Mouse (Mus musculus): ENCODE results near the gene Ezr. TPM values are rescaled to one million over a fixed set of nuclear protein-coding genes. Genes with fewer than 3 reads are reported as not detected.

The Ezr gene
- polyA plus RNA-seq, 1 experiment from 2014 or later: 43.1 TPM

DNA sequence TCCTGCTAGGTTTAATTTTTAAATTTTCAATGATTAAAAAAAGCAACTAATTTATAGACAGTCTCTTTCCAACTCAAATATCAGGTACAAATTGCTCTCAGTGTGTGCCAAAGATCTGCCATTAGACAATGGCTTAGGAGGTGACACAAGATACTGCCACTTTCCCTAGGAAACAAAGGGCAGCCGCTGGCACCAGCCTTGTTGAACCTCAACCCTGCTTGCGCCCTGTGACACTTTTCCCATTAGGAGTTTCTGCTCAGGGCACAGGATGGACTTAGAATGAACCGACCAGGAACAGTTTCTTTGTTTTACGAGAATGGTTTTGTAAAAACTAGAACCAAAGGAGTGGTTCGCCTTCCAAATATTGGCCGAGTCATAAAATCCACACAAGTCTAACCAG is 6.5 kb downstream of the Ezr start:
- ATAC-seq: no peak
- no peaks in the 10 kb centered on the region for H3K9me3 ChIP-seq
- peaks cover 28% of the 10 kb centered on the region for H3K27me3 ChIP-seq
- no peak overlapping the region for H3K27ac ChIP-seq
- no peak overlapping the region for H3K9ac ChIP-seq (replicated peaks)
- peaks cover 22% of the 10 kb centered on the region for H3K4me1 ChIP-seq (replicated peaks)
- WGBS: 69% methylated on average over 6 of the region's 6 CpGs
- H3K4me2 ChIP-seq (replicated peaks): no peak overlapping the region
- no peaks in the 10 kb centered on the region for H3K36me3 ChIP-seq
- no peak overlapping the region for H3K4me3 ChIP-seq (replicated peaks)

DNA sequence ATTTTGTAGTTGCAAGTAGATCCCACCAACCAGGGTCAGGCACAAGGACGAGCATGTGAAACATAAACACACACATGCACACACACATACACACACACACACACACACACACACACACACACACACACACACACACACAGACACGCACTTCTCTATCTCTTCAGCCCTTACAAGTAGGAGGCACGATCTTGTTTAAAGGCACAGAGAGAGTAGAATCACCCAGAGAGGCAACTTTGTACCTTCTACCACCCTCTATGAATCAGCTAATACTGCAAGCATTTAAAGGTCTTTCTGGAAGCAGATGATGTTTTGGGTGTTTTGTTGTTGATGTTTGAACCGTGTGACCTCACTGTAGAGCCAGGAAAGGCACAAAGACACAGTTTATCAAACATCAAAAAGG is 6.9 kb downstream of the Ezr start:
- peaks cover 23% of the 10 kb centered on the region for H3K27me3 ChIP-seq
- peaks cover 21% of the 10 kb centered on the region for H3K4me1 ChIP-seq (replicated peaks)
- H3K9ac ChIP-seq (replicated peaks): no peak overlapping the region
- H3K4me3 ChIP-seq (replicated peaks): no peak overlapping the region
- ATAC-seq: no peak
- 80% methylated on average over 4 of the region's 4 CpGs for WGBS
- no peaks in the 10 kb centered on the region for H3K36me3 ChIP-seq
- no peak overlapping the region for H3K27ac ChIP-seq
- H3K4me2 ChIP-seq (replicated peaks): no peak overlapping the region
- H3K9me3 ChIP-seq: no peaks in the 10 kb centered on the region

DNA sequence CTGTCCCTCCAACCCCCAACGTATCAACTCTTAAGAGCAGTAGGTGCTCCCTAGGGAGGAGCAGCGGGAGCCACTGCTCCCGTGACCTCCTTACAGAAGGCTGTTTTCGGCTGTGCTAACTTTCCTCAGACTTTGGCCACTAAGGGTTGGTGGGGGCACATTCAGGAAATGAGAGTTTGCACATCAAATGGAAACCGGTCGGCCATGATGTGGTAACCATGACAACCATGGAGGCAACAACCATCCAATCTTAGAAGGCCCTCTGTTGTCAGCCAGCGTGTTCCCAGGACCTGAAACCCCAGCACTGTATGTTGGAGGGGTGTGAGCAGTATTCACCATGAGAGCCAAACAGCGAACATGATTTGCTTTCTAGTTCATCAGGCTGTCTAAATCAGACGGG is 7.4 kb downstream of the Ezr start:
- no peak overlapping the region for H3K27ac ChIP-seq
- no peak overlapping the region for H3K4me3 ChIP-seq (replicated peaks)
- 57% methylated on average over 9 of the region's 9 CpGs for WGBS
- H3K9me3 ChIP-seq: no peaks in the 10 kb centered on the region
- H3K27me3 ChIP-seq: peaks cover 19% of the 10 kb centered on the region
- no peaks in the 10 kb centered on the region for H3K36me3 ChIP-seq
- no peak overlapping the region for H3K4me2 ChIP-seq (replicated peaks)
- no peak overlapping the region for H3K9ac ChIP-seq (replicated peaks)
- H3K4me1 ChIP-seq (replicated peaks): peaks cover 19% of the 10 kb centered on the region
- no peak for ATAC-seq

DNA sequence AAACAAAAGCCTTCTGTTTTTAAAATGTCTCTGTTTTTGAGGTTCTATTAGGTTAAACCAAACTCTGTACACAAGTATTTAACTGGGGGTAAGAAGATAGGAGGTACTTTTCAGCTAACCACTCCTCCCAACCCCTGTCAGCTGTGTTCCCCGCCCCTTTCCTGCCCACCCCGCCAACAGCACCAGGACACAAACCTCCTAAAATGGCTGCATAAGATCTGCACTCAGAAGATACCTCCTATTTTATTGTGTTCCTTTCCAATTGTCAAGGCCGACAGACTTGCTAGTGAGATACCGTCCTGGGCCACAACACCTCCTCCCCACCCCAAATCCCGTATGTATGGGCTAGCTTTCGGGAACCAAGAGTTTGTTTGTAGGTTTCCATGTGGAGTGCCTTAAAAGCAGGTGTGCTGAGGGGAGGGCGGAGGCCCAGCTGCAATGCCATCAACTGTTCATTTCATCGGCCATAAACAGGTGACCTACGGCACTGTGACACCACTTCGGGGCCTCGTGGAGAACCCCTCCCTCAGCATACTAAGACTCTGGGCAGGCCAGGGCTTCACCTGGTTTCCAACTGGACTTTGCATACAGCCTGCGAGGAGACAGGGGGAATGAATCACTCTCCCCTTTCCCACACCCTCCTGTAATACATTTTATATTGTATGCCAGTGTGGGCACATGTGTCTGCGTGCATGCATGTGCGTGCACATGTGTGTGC is 9.2 kb downstream of the Ezr start:
- Histone ChIP-seq H3K4me3 (replicated peaks) (no peak overlapping the region), H3K9ac (replicated peaks) (no peak overlapping the region), H3K36me3 (no peaks in the 10 kb centered on the region), H3K4me1 (replicated peaks) (peaks cover 2% of the 10 kb centered on the region), H3K4me2 (replicated peaks) (no peak overlapping the region), H3K9me3 (no peaks in the 10 kb centered on the region), H3K27ac (no peak overlapping the region), H3K27me3 (peaks cover under 1% of the 10 kb centered on the region; the same call in 1 of the 2 replicates)
- no peak for ATAC-seq
- WGBS: 89% methylated on average over 14 of the region's 14 CpGs

DNA sequence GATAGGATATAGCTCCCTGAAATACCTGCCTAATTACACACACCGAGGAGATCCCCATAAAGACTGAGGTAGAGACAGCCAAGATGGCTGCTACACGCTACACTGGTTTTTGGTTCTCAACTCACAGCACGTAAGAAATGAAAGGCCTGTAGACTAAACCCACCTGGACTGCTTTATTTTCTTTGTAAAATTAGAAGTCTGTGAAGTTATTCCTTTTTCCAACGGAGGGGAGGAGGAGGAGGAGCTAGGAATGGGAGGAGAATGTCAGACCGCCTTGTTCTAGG is 10.2 kb downstream of the Ezr start:
- Histone ChIP-seq H3K36me3 (no peaks in the 10 kb centered on the region), H3K4me3 (replicated peaks) (no peak overlapping the region), H3K4me2 (replicated peaks) (no peak overlapping the region), H3K27ac (no peak overlapping the region), H3K4me1 (replicated peaks) (no peaks in the 10 kb centered on the region; the same call in 1 of the 2 replicates), H3K9me3 (no peaks in the 10 kb centered on the region), H3K9ac (replicated peaks) (no peak overlapping the region), H3K27me3 (no peaks in the 10 kb centered on the region)
- WGBS: 83% methylated on average over 5 of the region's 5 CpGs
- ATAC-seq: no peak

DNA sequence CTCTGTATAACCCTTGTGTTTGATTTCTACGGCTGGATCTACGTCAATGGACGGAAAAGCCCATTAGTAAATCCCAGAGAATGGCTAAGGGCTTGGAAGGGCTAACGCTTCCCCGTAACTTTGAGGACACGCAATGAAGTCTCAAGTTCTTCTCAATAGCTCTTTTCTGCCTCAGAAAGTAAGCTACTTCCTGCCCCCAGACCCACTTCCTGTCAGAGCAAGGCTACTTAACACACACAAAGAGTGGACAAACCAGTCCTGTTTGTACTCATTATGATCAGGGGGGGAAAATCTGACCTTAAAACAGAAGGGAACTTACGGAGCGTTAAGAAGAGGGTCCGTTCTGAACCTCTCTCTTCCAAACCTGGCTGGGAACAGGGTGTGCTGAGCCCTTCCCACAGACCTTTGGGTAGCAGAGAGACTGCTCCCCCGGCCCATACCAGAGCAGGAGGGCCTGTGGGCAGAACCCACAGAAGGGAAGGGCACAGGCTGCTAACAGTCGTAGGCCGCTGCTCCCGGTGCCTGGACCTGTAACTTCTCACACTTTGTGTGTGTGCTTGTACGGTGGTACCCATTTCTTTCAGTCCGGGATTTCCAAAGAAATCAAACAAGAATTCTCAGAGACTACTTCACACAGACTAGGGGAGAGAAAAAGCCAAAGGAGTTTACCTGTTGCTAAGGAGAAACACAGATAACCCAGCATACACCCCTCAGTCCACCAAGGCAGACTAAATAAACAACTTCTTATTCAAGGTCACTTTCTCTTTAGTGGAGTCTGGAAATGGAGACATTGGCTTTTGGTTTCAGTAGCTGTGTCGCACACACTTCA is 10.7 kb downstream of the Ezr start:
- H3K27me3 ChIP-seq: no peaks in the 10 kb centered on the region
- ATAC-seq: no peak

DNA sequence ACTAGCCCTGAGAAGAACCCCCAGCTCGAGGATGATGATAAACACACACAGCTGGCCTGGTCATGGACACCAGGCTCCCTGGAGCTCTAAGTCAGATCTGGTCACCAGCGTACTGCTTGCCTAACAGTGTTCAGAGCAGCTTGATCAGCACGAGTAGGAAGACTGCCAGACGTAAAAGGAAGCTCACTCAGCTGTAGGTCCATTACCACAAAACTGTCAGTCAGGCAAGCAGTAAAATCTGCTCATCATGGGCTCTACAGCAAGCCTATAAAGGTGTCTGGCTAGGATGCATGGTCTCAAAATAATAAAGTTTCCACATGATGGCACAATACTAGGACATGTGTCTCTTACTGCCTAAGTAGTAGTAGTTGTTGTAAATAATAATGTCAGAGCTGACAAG is 13.0 kb downstream of the Ezr start:
- Histone ChIP-seq H3K27ac (no peak overlapping the region), H3K27me3 (0 out of 2 replicates have a peak, but pooled peaks cover 7% of the 10 kb centered on the region), H3K4me1 (replicated peaks) (peaks cover 5% of the 10 kb centered on the region; the same call in 1 of the 2 replicates), H3K9ac (replicated peaks) (no peak overlapping the region), H3K9me3 (no peaks in the 10 kb centered on the region), H3K4me2 (replicated peaks) (no peak overlapping the region), H3K36me3 (no peaks in the 10 kb centered on the region), H3K4me3 (replicated peaks) (no peak overlapping the region)
- ATAC-seq: no peak
- WGBS: 69% methylated on average over 4 of the region's 4 CpGs

More for the DNA sequence above, 10.7 kb downstream of the Ezr start:
- Histone ChIP-seq H3K36me3 (no peaks in the 10 kb centered on the region), H3K4me3 (replicated peaks) (no peak overlapping the region), H3K9me3 (no peaks in the 10 kb centered on the region), H3K9ac (replicated peaks) (no peak overlapping the region), H3K4me2 (replicated peaks) (no peak overlapping the region), H3K27ac (no peak overlapping the region), H3K4me1 (replicated peaks) (no peaks in the 10 kb centered on the region; the same call in 1 of the 2 replicates)
- WGBS: 85% methylated on average over 16 of the region's 16 CpGs

DNA sequence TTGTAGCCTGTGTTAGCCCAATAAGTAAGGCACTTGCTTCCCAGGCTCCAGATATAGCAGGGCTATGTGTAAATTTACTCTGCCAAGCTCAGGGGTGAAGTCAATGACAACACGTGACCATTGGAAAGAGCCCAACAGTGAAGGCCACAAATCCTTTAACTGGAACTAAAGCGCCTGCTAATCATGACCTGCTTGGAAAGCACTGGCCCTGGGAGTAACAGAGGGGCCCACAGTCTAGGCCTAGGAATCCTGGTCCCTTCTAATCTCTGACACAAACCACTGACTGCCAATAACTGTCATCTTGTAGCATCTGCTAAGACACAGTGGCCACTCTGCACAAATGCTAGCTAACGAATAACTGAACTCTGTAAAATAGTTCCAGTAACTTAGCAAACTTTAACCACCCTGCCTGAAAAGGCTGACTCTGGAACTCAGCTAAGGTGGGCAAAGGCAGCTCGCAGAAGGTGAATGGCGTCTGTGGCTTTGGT is 14.2 kb downstream of the Ezr start:
- WGBS: 84% methylated on average over 5 of the region's 5 CpGs
- no peak overlapping the region for H3K4me3 ChIP-seq (replicated peaks)
- H3K4me2 ChIP-seq (replicated peaks): no peak overlapping the region
- 0 out of 2 replicates have a peak, but pooled peaks cover 7% of the 10 kb centered on the region for H3K27me3 ChIP-seq
- H3K9ac ChIP-seq (replicated peaks): no peak overlapping the region
- no peak overlapping the region for H3K27ac ChIP-seq
- no peaks in the 10 kb centered on the region for H3K36me3 ChIP-seq
- peaks cover 15% of the 10 kb centered on the region for H3K4me1 ChIP-seq (replicated peaks)
- ATAC-seq: no peak
- H3K9me3 ChIP-seq: no peaks in the 10 kb centered on the region

DNA sequence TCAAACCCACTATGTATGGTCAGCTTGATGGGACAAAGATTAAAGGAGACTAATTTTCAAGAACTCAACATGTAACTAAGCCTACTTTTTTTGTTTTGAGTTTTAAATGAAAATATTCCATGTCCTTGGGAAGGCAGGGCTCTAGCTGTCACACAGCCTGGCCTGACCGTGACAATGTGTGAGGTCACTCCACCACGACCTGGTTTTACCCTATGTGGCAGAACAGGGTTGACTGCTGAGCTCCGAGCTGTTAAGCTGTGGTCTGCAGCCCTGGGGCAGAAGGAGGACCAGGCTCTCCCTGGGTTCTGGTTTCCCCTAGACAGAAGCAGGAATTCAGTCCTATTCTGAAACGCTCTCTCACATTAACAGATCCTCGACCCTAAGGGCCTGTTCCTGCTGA is 14.8 kb downstream of the Ezr start:
- H3K4me2 ChIP-seq (replicated peaks): no peak overlapping the region
- H3K4me3 ChIP-seq (replicated peaks): no peak overlapping the region
- 74% methylated on average over 5 of the region's 5 CpGs for WGBS
- H3K9me3 ChIP-seq: no peaks in the 10 kb centered on the region
- no peak overlapping the region for H3K9ac ChIP-seq (replicated peaks)
- H3K27ac ChIP-seq: no peak overlapping the region
- H3K27me3 ChIP-seq: 0 out of 2 replicates have a peak, but pooled peaks cover 7% of the 10 kb centered on the region
- H3K36me3 ChIP-seq: no peaks in the 10 kb centered on the region
- ATAC-seq: no peak
- peaks cover 21% of the 10 kb centered on the region for H3K4me1 ChIP-seq (replicated peaks)

DNA sequence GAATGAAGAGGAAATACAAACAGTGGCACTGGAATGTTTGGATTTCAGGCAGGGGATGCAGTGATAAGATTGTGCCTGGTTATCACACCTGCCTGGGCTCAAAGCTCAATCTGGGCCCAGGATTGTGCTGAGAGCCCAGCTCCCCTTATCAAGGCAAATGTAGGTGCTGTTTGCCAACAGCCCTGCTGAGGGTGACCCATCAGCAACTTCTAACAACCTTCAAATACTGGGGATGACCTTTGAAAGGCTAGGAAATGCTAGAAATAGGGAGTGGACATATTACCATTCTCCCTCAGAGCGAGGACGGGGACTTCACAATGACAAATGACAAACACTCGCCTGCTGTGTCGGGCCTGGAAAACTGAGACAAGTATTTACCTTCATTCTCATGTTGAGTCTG is 15.8 kb downstream of the Ezr start:
- WGBS: 91% methylated on average over 4 of the region's 4 CpGs

DNA sequence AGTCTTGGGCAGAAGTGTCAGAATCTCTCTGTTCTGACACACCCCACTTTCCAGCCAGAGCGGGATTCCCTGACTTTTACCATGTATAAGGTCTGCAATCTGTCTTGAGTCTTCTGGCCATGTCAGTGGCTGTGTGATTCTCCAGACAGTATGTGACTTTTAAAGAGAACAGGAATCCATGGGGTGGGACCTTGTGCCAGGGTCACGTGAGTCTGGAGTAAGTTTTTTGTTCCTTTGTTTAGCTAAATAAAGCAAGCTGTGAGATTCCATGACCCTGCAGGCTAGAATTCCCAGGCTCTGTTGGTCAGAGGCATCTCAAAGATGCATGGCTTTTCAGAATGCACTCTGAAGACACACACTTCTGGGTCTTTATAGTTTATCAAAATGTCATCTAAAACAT is 16.7 kb downstream of the Ezr start:
- no peak overlapping the region for H3K9ac ChIP-seq (replicated peaks)
- H3K4me1 ChIP-seq (replicated peaks): peaks cover 24% of the 10 kb centered on the region
- H3K27me3 ChIP-seq: 0 out of 2 replicates have a peak, but pooled peaks cover 7% of the 10 kb centered on the region
- no peak for ATAC-seq
- H3K36me3 ChIP-seq: no peaks in the 10 kb centered on the region
- no peak overlapping the region for H3K27ac ChIP-seq
- H3K4me2 ChIP-seq (replicated peaks): no peak overlapping the region
- WGBS: 33% methylated on average over 2 of the region's 2 CpGs
- H3K9me3 ChIP-seq: no peaks in the 10 kb centered on the region
- no peak overlapping the region for H3K4me3 ChIP-seq (replicated peaks)

More for the DNA sequence above, 15.8 kb downstream of the Ezr start:
- Histone ChIP-seq H3K4me1 (replicated peaks) (peaks cover 24% of the 10 kb centered on the region), H3K9me3 (no peaks in the 10 kb centered on the region), H3K36me3 (no peaks in the 10 kb centered on the region), H3K4me3 (replicated peaks) (no peak overlapping the region), H3K9ac (replicated peaks) (no peak overlapping the region), H3K27ac (no peak overlapping the region), H3K4me2 (replicated peaks) (no peak overlapping the region), H3K27me3 (0 out of 2 replicates have a peak, but pooled peaks cover 7% of the 10 kb centered on the region)
- no peak for ATAC-seq

DNA sequence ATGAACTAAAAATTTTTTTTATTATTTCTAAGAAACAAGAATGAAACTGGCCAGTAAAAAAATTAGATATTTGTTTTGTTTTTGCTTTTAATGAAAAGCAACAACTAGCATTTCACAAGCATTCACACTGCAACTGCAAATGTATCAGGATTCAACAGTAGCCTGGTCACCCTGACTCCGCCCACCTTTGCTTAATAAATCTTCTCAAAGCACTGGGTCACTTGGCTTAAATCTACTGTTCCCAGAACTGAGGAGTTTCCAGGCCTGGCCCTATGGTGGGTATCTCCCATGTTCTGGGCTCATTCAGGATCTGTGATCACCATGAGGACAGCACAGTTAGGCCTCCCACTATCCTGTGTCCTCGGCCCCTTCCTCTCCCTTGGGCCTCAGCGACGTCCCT is 17.9 kb downstream of the Ezr start:
- Histone ChIP-seq H3K9ac (replicated peaks) (no peak overlapping the region), H3K27ac (no peak overlapping the region), H3K4me2 (replicated peaks) (no peak overlapping the region), H3K36me3 (no peaks in the 10 kb centered on the region), H3K27me3 (0 out of 2 replicates have a peak, but pooled peaks cover 7% of the 10 kb centered on the region), H3K4me1 (replicated peaks) (peaks cover 29% of the 10 kb centered on the region), H3K4me3 (replicated peaks) (no peak overlapping the region), H3K9me3 (no peaks in the 10 kb centered on the region)
- WGBS: 70% methylated on average over 4 of the region's 4 CpGs
- no peak for ATAC-seq
